Mouse (Mus musculus) spleen, postnatal 10 days (tissue): ENCODE data around the gene Olfr617.
"Not testable (repeated sequence)": the region's sequence is repeated elsewhere in the genome, so short reads cannot be mapped to it uniquely, and the experiment has no call there.

ENCODE experiments used
- DNase-seq, 2 experiments: peaks; one replicate each; pipeline ENCODE4 v3.0.0; 2021 to 2022; ENCODE audit warnings: low spot score in 2 of 2

Gene Olfr617

DNA sequence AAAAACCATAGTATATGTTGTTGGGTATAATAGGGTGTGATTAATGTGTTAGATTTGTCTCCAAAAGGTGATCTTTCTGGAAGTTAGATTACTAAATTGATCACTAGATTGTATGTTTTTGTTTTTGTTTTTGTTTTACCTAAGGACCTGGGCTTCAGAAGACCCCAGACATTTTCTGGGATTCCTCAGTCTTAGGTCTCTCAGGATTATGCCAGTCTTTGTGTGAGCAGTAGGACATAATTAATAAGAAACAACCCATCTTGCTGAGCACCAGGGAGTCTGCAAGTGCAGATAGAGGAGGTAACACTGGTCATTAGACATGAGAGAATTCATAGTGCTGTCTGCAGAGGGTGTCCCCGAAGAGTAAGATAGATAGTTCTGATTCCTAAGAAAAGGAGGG lies at the start of gene Olfr617:
Olfr617 (plus strand) TSS at position 301 of the 400 bp plus-strand sequence.
- DNase-seq = no peak

DNA sequence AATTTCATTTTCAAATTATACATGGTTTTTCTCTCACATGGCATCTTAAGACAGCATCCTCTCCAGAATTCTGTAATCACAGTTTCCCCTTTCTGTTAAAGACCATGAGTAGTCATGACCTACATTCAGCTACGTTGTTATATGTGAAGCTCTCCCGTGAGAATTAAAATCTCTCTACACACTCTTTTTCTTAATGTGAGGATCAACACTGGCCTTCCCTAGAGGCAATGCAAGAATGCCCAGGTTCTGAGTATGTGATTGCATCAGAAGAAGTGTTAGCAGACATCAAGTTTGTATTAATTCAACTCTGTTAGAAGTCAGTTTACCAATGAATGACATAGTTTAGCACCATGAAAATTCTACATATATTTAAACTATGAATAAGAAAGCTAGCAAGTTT lies 30.2 kb upstream of the Olfr617 start, which contains the start of gene Olfr612:
Olfr612 (minus strand) TSS at position 101 of the 400 bp plus-strand sequence.
- not testable (repeated sequence) for DNase-seq

DNA sequence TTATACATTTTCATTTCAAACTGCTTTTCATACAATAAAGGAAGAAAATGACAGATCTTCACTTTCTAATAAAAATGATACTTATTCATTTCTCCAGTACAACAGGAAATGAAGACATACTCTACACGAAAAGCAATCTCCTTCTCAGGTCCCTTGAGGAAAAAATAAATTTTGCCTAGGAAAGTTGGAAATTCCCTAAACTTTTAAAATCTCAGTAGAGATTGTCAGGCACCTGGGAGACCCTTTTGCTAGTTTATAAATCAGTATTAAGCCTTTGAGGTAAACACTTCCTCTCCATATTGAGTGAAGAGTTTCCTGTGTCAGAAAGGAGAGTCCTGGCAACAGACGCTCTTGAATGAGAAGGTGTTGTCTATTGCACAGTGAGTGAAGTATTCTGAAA lies 25.1 kb upstream of the Olfr617 start, which contains the start of gene Olfr613:
Olfr613 (plus strand) TSS at position 301 of the 400 bp plus-strand sequence.
- DNase-seq = no peak

DNA sequence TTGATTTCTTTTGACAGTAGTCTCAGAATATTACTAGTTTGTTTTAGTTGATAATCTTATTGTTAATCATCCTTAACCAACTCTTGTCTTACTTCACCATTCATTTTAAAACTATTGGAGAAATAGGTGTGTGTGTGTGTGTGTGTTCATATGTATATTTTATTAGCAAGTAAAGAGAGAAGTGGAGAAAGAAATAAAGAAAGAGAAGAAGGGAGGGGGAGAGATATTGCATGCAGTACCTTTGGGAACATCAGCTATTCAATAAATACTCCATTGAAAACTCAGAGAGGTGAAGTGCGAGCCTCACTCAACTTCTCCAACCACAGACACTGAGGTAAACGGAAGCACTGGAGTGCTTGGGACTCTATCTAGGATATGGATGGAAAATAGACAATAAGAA lies 17.1 kb upstream of the Olfr617 start, which contains the start of gene Olfr615:
Olfr615 (plus strand) TSS at position 301 of the 400 bp plus-strand sequence.
- no peak for DNase-seq

DNA sequence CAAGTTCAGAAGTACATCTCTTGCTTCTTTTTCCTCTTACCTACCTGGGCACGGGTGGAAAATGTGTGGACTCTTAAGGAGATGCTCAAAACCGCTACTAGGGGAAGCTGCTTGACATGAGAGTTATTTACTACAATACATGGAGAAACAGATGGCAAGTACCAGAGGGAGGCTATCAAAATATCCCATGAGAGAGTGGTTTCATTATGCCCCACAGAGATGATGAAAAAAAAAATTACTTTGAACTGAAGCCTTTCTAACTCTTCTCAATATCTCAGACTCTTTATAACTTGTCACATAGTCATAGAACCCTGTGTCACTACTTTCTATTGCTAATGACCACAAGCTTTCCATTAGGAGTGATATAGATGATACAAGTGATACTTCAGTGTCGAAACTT lies 3.8 kb upstream of the Olfr617 start, which contains the start of gene Olfr616:
Olfr616 (minus strand) TSS at position 101 of the 400 bp plus-strand sequence.
- DNase-seq = no peak

GRCm38 (mm10) chr7:103589803-103590202 lies 16.9 kb downstream of the Olfr617 start, which contains the start of gene Olfr618:
Gene Olfr618 (plus strand): TSS chr7:103590103.
- no peak for DNase-seq

- DNase-seq = no peak
Observed at GRCm38 (mm10) chr7:103600275-103600674, 27.4 kb downstream of the Olfr617 start, which contains the start of gene Olfr619. Gene Olfr619 (plus strand): TSS chr7:103600575.

DNA sequence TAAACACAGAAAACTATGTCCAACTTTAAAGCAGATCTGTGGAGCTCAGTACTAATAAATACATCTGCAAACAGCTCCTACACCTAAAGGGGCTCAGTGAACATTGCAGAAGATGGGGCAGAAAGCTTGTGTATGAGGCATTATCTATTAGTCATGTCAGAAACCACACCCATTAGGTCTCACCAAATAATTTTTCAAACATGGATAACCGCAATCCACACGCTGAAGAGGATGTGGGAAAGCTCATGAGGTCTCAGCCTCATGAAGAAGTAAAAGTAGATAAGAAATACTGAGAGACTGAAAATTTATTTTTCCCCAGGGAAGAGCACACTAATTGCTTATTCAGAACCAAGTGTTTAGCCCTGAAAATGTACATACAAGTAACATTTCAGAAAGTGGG lies 34.6 kb downstream of the Olfr617 start:
- DNase-seq = no peak

DNA sequence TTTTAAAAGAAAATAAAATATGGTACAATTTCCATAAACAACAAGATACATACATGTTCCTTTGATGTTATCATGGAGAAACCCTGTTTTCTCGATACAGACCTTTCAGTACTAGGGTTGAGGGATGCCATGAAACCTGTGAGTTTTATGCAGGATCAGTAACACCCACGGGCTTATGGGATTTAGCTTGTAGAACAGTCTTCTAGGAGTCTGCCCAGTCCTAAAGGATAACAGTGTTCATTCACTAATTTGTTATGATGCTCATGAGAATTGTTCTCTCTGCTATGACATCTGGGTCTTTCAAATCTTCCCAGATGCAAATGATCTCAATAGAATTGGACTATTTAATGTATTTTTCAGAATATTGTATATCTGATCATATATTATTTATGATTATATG lies 39.6 kb downstream of the Olfr617 start, which contains the start of gene Olfr620:
Olfr620 (minus strand) TSS at position 101 of the 400 bp plus-strand sequence.
- DNase-seq = no peak
